Mouse (Mus musculus): ENCODE data around the gene Ptgs1. TPM values are rescaled to one million over a fixed set of nuclear protein-coding genes. Genes with fewer than 3 reads are reported as not detected.

Gene Ptgs1
- polyA plus RNA-seq, 1 experiment from 2014 or later = 5.5 TPM

- 94% methylated on average over 8 of the region's 8 CpGs for WGBS
- ATAC-seq = no peak
Measured at GRCm38 (mm10) chr2:36220106-36220505, 10.1 kb upstream of the Ptgs1 start.

GRCm38 (mm10) chr2:36220891-36221290 is 9.3 kb upstream of the Ptgs1 start:
- Histone ChIP-seq H3K9me3 (replicated peaks; ENCODE audit: control insufficient read depth, low read length, poor library complexity, severe bottlenecking) (no peaks in the 10 kb centered on the region), H3K4me1 (ENCODE audit: control insufficient read depth, insufficient read depth, low read length) (no peaks in the 10 kb centered on the region), H3K27me3 (ENCODE audit: control insufficient read depth, insufficient read depth, low read depth, low read length) (no peaks in the 10 kb centered on the region; the same call in 1 of the 2 replicates), H3K9ac (ENCODE audit: low read depth, low read length) (no peak overlapping the region), H3K4me3 (ENCODE audit: low read depth, low read length) (no peak overlapping the region), H3K36me3 (ENCODE audit: control insufficient read depth, insufficient read depth, low read length) (no peaks in the 10 kb centered on the region), H3K27ac (ENCODE audit: low read length) (no peak overlapping the region), H3K4me2 (ENCODE audit: low read length) (no peak overlapping the region)
- ATAC-seq = no peak
- WGBS = 79% methylated on average over 4 of the region's 4 CpGs

More at GRCm38 (mm10) chr2:36220106-36220505, 10.1 kb upstream of the Ptgs1 start:
- Histone ChIP-seq H3K27ac (ENCODE audit: low read length) (no peak overlapping the region), H3K9ac (ENCODE audit: low read depth, low read length) (no peak overlapping the region), H3K4me2 (ENCODE audit: low read length) (no peak overlapping the region), H3K27me3 (ENCODE audit: control insufficient read depth, insufficient read depth, low read depth, low read length) (no peaks in the 10 kb centered on the region; the same call in 1 of the 2 replicates), H3K9me3 (replicated peaks; ENCODE audit: control insufficient read depth, low read length, poor library complexity, severe bottlenecking) (no peaks in the 10 kb centered on the region), H3K4me3 (ENCODE audit: low read depth, low read length) (no peak overlapping the region), H3K36me3 (ENCODE audit: control insufficient read depth, insufficient read depth, low read length) (no peaks in the 10 kb centered on the region), H3K4me1 (ENCODE audit: control insufficient read depth, insufficient read depth, low read length) (no peaks in the 10 kb centered on the region)

GRCm38 (mm10) chr2:36222168-36222848 is 7.9 kb upstream of the Ptgs1 start:
- no peak for ATAC-seq
- no peak overlapping the region for H3K9ac ChIP-seq (ENCODE audit: low read depth, low read length)
- H3K27ac ChIP-seq (ENCODE audit: low read length) = no peak overlapping the region
- H3K4me2 ChIP-seq (ENCODE audit: low read length) = no peak overlapping the region
- H3K27me3 ChIP-seq (ENCODE audit: control insufficient read depth, insufficient read depth, low read depth, low read length) = no peaks in the 10 kb centered on the region
- no peaks in the 10 kb centered on the region for H3K4me1 ChIP-seq (ENCODE audit: control insufficient read depth, insufficient read depth, low read length)
- H3K4me3 ChIP-seq (ENCODE audit: low read depth, low read length) = no peak overlapping the region
- WGBS = 76% methylated on average over 7 of the region's 7 CpGs
- no peaks in the 10 kb centered on the region for H3K36me3 ChIP-seq (ENCODE audit: control insufficient read depth, insufficient read depth, low read length)
- no peaks in the 10 kb centered on the region for H3K9me3 ChIP-seq (replicated peaks; ENCODE audit: control insufficient read depth, low read length, poor library complexity, severe bottlenecking)

DNA sequence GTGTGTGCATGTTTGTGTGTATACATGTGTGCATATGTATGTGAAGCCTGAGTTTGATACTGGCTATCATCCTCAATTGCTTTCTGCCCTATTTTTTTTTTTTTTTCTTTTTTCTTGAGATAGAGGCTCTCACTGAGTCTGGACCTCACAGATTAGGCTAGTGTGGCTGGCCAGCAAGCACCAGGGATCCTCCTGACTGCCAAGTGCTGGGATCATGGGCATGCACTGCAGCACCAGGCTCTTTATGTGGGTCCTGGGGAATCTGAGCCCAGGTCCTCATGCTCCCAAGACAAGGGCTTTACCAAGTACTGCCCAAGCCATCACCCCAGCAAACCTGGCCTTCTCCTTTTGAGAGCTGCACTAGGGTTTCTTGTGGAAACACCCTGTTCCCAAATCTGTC is 6.8 kb upstream of the Ptgs1 start:
- no peaks in the 10 kb centered on the region for H3K4me1 ChIP-seq (ENCODE audit: control insufficient read depth, insufficient read depth, low read length)
- no peak overlapping the region for H3K9ac ChIP-seq (ENCODE audit: low read depth, low read length)
- H3K27ac ChIP-seq (ENCODE audit: low read length) = no peak overlapping the region

GRCm38 (mm10) chr2:36224153-36224552 is 6.1 kb upstream of the Ptgs1 start:
- 86% methylated on average over 7 of the region's 7 CpGs for WGBS
- no peaks in the 10 kb centered on the region for H3K9me3 ChIP-seq (replicated peaks; ENCODE audit: control insufficient read depth, low read length, poor library complexity, severe bottlenecking)
- no peak overlapping the region for H3K4me3 ChIP-seq (ENCODE audit: low read depth, low read length)
- H3K27ac ChIP-seq (ENCODE audit: low read length) = no peak overlapping the region
- no peak for ATAC-seq
- no peaks in the 10 kb centered on the region for H3K4me1 ChIP-seq (ENCODE audit: control insufficient read depth, insufficient read depth, low read length)
- H3K36me3 ChIP-seq (ENCODE audit: control insufficient read depth, insufficient read depth, low read length) = no peaks in the 10 kb centered on the region
- no peak overlapping the region for H3K4me2 ChIP-seq (ENCODE audit: low read length)
- H3K27me3 ChIP-seq (ENCODE audit: control insufficient read depth, insufficient read depth, low read depth, low read length) = peaks cover 2% of the 10 kb centered on the region
- H3K9ac ChIP-seq (ENCODE audit: low read depth, low read length) = no peak overlapping the region

More for the DNA sequence above, 6.8 kb upstream of the Ptgs1 start:
- ATAC-seq = no peak
- Histone ChIP-seq H3K4me3 (ENCODE audit: low read depth, low read length) (no peak overlapping the region), H3K36me3 (ENCODE audit: control insufficient read depth, insufficient read depth, low read length) (no peaks in the 10 kb centered on the region), H3K4me2 (ENCODE audit: low read length) (no peak overlapping the region), H3K27me3 (ENCODE audit: control insufficient read depth, insufficient read depth, low read depth, low read length) (no peaks in the 10 kb centered on the region), H3K9me3 (replicated peaks; ENCODE audit: control insufficient read depth, low read length, poor library complexity, severe bottlenecking) (no peaks in the 10 kb centered on the region)

DNA sequence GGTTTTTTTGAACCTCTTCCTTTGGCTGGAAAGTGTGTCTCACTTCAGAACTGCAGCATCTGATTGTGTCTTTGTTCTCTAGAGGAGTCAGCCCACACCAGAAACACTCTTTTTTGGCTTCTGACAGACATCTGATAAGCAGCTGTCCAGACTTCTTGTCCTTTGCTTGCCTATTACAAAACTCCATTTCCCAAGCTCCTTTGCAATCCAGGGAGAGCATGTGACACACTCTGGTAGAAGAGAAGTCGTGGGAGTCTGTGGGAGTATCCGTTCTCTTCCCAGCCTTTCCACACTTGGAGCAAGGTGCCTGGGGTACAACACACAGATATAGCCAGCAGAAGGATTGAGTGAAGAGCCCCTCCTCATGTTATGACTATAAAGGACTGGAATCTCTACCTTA is 5.6 kb upstream of the Ptgs1 start:
- Histone ChIP-seq H3K27me3 (ENCODE audit: control insufficient read depth, insufficient read depth, low read depth, low read length) (peaks cover 4% of the 10 kb centered on the region), H3K4me3 (ENCODE audit: low read depth, low read length) (no peak overlapping the region), H3K27ac (ENCODE audit: low read length) (no peak overlapping the region), H3K9ac (ENCODE audit: low read depth, low read length) (no peak overlapping the region), H3K4me2 (ENCODE audit: low read length) (no peak overlapping the region), H3K36me3 (ENCODE audit: control insufficient read depth, insufficient read depth, low read length) (no peaks in the 10 kb centered on the region), H3K9me3 (replicated peaks; ENCODE audit: control insufficient read depth, low read length, poor library complexity, severe bottlenecking) (no peaks in the 10 kb centered on the region), H3K4me1 (ENCODE audit: control insufficient read depth, insufficient read depth, low read length) (no peaks in the 10 kb centered on the region)
- no peak for ATAC-seq
- 22% methylated on average over 2 of the region's 2 CpGs for WGBS

DNA sequence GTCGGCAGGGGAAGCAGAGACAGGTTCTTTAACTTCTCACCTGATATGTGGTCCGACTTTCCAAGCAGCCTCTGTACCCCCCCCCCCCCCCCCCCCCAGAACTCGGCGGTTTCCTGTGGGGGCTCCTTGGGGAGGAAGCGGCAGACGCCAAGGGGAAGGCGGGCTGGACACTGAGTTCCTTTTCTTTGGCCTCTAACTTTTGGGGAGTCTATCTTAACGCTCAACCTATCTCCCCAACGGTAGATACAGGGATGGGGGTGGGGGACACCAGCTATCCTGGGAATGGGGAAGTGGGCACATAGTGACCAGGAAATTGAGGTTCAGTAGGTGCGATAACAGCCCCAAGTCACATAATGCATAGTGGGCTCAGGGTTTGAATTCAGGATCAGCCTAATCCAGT is 741 bp downstream of the Ptgs1 start:
- H3K9me3 ChIP-seq (replicated peaks; ENCODE audit: control insufficient read depth, low read length, poor library complexity, severe bottlenecking) = no peaks in the 10 kb centered on the region
- peak overlapping the region; percentile 40; the same call in 1 of the 2 replicates for H3K9ac ChIP-seq (ENCODE audit: low read depth, low read length)
- peak overlapping the region; percentile 34 for H3K4me3 ChIP-seq (ENCODE audit: low read depth, low read length)
- no peak overlapping the region for H3K27ac ChIP-seq (ENCODE audit: low read length)
- peaks cover 5% of the 10 kb centered on the region for H3K4me1 ChIP-seq (ENCODE audit: control insufficient read depth, insufficient read depth, low read length)
- 43% methylated on average over 9 of the region's 10 CpGs for WGBS
- peaks cover 10% of the 10 kb centered on the region for H3K27me3 ChIP-seq (ENCODE audit: control insufficient read depth, insufficient read depth, low read depth, low read length)
- no peaks in the 10 kb centered on the region for H3K36me3 ChIP-seq (ENCODE audit: control insufficient read depth, insufficient read depth, low read length)
- peak overlapping the region; percentile 52 for H3K4me2 ChIP-seq (ENCODE audit: low read length)
- ATAC-seq = no peak

GRCm38 (mm10) chr2:36234526-36235368 is 4.5 kb downstream of the Ptgs1 start:
- Histone ChIP-seq H3K27me3 (ENCODE audit: control insufficient read depth, insufficient read depth, low read depth, low read length) (peaks cover 6% of the 10 kb centered on the region; the same call in 1 of the 2 replicates), H3K4me3 (ENCODE audit: low read depth, low read length) (no peak overlapping the region), H3K9me3 (replicated peaks; ENCODE audit: control insufficient read depth, low read length, poor library complexity, severe bottlenecking) (no peaks in the 10 kb centered on the region), H3K9ac (ENCODE audit: low read depth, low read length) (no peak overlapping the region), H3K36me3 (ENCODE audit: control insufficient read depth, insufficient read depth, low read length) (no peaks in the 10 kb centered on the region), H3K4me2 (ENCODE audit: low read length) (no peak overlapping the region), H3K27ac (ENCODE audit: low read length) (no peak overlapping the region), H3K4me1 (ENCODE audit: control insufficient read depth, insufficient read depth, low read length) (peaks cover 5% of the 10 kb centered on the region)
- no peak for ATAC-seq
- 71% methylated on average over 7 of the region's 7 CpGs for WGBS

DNA sequence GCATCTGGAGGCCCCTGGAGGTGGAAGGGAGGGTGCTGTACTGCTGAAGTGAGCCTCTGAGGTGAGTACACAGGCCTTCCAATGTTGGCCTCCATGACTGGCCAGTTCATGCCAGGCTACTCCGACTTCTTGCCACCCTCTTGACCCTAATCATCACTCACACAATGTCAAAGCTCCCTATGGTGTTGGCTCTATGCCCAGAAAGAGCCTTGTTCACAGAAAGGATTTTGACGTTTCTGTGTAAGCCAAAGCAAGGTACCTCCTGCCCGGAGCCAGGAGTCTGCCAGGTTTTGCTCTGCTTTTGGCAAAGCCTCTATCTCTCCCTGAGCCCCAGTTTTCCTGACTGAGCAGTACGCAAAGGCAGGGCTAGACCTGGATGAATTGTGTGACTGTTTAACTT is 5.7 kb downstream of the Ptgs1 start:
- Histone ChIP-seq H3K9ac (ENCODE audit: low read depth, low read length) (no peak overlapping the region), H3K4me3 (ENCODE audit: low read depth, low read length) (no peak overlapping the region), H3K36me3 (ENCODE audit: control insufficient read depth, insufficient read depth, low read length) (no peaks in the 10 kb centered on the region), H3K27ac (ENCODE audit: low read length) (no peak overlapping the region), H3K27me3 (ENCODE audit: control insufficient read depth, insufficient read depth, low read depth, low read length) (peaks cover 3% of the 10 kb centered on the region; the same call in 1 of the 2 replicates), H3K4me1 (ENCODE audit: control insufficient read depth, insufficient read depth, low read length) (peaks cover under 1% of the 10 kb centered on the region; the same call in 1 of the 2 replicates), H3K4me2 (ENCODE audit: low read length) (no peak overlapping the region), H3K9me3 (replicated peaks; ENCODE audit: control insufficient read depth, low read length, poor library complexity, severe bottlenecking) (no peaks in the 10 kb centered on the region)
- 38% methylated on average over 4 of the region's 4 CpGs for WGBS
- 0 out of 2 replicates have a peak, but pooled peaks have one; percentile 37 for ATAC-seq
